Mouse (Mus musculus) thymus, adult 2 months (tissue): Measurements from ENCODE around the gene Wnt7a.

Source experiments
- CTCF ChIP-seq: fragments of 200-500 bp; IDR thresholded peaks from 2 replicates; pipeline ENCODE4 v1.5.1; 2012; ENCODE audit warnings: mild to moderate bottlenecking, control low read depth, low read length, moderate library complexity, borderline replicate concordance; ENCODE audit not compliant: control insufficient read depth, poor library complexity, insufficient read depth; ENCODE audit errors: extremely low read depth
- POLR2A ChIP-seq: fragments of 200-500 bp; IDR thresholded peaks from 2 replicates; pipeline ENCODE4 v1.6.1; 2012; ENCODE audit warnings: mild to moderate bottlenecking, low read length, control low read depth, moderate library complexity; ENCODE audit not compliant: control insufficient read depth, poor library complexity, insufficient read depth; ENCODE audit errors: extremely low read depth

GRCm38 (mm10) chr6:91410168-91410780 lies 889 bp downstream of the Wnt7a start:
- TF ChIP-seq CTCF (no peak), POLR2A (no peak)
